Mouse (Mus musculus) stomach, adult 2 months (tissue): ENCODE data around the gene Tmem63b. TPM values are rescaled to one million over a fixed set of nuclear protein-coding genes. Genes with fewer than 3 reads are reported as not detected.

Experiments used
- polyA plus RNA-seq: library from polyadenylated mRNA; depleted of rRNA; stranded (reverse); fragments of >200 nt; gene quantifications from 2 replicates; pipeline ENCODE4 v1.2.3, GENCODE M21; 2012; rRNA removed

The Tmem63b gene
- polyA plus RNA-seq: 72.0 and 73.9 TPM in 2 replicates

DNA sequence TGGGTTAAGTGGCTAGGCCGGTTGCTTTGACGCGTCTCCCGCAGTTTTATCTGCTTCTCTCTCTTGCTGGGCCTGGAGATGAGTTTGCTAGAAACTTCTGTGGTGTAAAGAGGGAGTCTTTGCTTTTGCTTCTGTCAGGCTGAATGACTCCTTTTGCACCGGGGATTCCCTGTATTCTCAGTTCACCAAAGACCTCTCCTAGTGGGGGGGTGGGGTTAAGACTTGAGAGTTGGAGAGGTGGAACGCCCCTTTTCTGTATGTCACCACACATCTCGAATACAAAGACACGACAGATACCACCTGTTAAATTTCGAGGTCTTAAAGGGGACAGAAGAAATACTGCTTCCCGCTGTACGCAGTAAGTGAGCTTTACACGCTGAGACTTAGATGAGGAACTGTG is at the start of gene Tmem63b:
Gene Tmem63b, minus strand, starts transcription at position 190 of the 400 bp plus-strand sequence.

DNA sequence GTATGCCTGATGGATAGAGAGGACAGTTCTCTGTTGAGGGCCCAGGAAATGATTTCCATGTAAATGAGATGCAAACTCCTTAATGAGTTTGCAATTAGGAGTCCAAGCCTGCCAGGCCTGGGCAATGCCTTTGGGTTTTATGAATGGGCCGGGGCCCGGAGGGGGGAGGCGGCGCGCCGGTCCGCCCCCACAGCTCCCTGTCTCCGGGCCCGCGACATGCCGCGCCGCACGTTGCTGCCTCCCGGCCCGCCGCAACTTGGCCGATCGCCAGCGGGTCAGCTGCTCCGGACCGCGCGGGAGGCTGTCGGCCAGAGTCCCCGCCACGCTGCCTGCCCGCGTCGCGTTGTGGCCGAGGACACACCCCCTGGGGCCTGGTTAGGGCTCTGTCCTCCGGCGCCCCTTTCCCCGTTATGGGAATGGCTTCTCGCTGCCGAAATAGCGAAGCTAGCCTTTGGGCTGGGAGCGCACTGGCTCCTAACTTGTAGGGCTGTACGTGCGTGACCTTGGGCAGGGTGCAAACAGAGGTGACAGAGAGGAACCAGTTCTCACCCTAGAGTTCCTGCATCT is 47.1 kb upstream of the Tmem63b start, which contains the start of gene 1600014C23Rik:
Gene 1600014C23Rik, minus strand, starts transcription at position 110 of the 567 bp plus-strand sequence.

DNA sequence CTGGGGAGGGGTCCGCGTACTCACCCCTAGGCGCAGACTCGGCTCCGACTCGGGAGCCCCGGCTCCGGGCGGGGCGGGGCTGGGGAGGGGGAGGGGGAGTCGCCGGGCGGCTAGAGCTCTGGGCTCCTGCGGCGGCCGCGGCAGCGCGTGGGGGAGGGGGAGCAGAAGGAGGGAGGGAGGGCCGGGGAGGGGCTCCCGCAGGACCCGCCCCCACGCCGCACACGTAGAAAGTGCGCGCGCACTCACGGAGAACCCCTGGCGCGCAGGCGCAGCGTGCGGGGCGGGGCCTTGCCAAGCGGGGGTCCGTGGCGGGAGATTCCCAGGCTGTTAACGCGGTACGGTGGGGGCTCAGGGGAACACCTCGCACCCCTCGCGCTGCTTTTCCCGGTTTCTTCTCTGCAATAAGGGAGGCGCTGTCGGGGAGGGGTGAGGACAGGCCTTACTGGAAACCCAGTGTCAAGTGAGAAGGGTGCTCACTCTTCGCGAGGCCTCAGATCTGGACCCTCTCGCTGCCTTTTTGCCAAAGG is 549 bp downstream of the Tmem63b start, which contains the start of gene Mrpl14:
Gene Mrpl14, plus strand, starts transcription at position 230 of the 527 bp plus-strand sequence.

DNA sequence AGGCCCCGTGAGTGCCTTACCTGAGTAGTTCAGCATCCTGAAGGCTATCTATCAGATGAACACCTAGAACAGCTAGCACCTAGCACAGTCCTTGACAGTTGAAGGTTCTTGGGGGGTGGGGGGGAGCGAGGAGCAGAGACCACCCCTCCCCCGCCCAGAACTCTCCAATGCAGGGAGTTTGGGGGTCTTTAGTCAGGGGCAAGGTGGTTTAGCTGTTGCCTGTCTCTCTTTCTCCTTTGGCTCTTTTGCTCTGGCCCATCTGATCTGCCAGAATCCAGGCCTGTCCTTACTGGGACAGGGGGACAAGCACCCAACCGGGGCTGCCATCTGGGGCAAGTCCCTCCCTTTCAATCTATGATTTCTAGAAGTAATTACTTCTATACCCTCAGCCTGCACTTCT is 27.5 kb downstream of the Tmem63b start, which contains the start of gene Capn11:
Gene Capn11, minus strand, starts transcription at position 101 of the 400 bp plus-strand sequence.

Other genes starting within 250 kb of the Tmem63b start
- gene Spats1, start 211.5 kb downstream of the Tmem63b start, polyA plus RNA-seq: not detected in 2 replicates
- gene Aars2, start 180.1 kb downstream of the Tmem63b start, polyA plus RNA-seq: 7.3 and 9.6 TPM in 2 replicates
- not detected in 2 replicates for gene Tcte1, start 163.5 kb downstream of the Tmem63b start, polyA plus RNA-seq
- gene Tmem151b, start 137.2 kb downstream of the Tmem63b start, polyA plus RNA-seq: 0.21 and 0.31 TPM in 2 replicates
- 1.6 and 2.3 TPM in 2 replicates for gene Nfkbie, start 131.2 kb downstream of the Tmem63b start, polyA plus RNA-seq
- gene Slc35b2, start 123.0 kb downstream of the Tmem63b start, polyA plus RNA-seq: 50.4 and 107 TPM in 2 replicates
- 104 and 106 TPM in 2 replicates for gene Hsp90ab1, start 113.6 kb downstream of the Tmem63b start, polyA plus RNA-seq
- gene Slc29a1, start 87.3 kb downstream of the Tmem63b start, polyA plus RNA-seq: 32.4 and 42.7 TPM in 2 replicates
- 0.87 TPM in 1 of 2 replicates, not detected in the other for gene Mymx, start 84.8 kb downstream of the Tmem63b start, polyA plus RNA-seq
- not detected in 2 replicates for gene Capn11, start 27.6 kb downstream of the Tmem63b start, polyA plus RNA-seq
- gene Mrpl14, start 583 bp downstream of the Tmem63b start, polyA plus RNA-seq: 122 and 223 TPM in 2 replicates
- not detected in 2 replicates for gene 1600014C23Rik, start 46.9 kb upstream of the Tmem63b start, polyA plus RNA-seq